Mouse (Mus musculus): ENCODE measurements at regions not wholly inside any gene's neighbourhood (a gene's known extent, or its start where the extent isn't known, plus 50 kb on each side); places are given as distances from the start of the nearest gene placed in this dataset.
"Not testable (repeated sequence)": the region's sequence is repeated elsewhere in the genome, so short reads cannot be mapped to it uniquely, and the experiment has no call there.

GRCm38 (mm10) chr8:20495542-20495941 lies 119.2 kb upstream of the Gm21119 start:
- not testable (repeated sequence) for TF ChIP-seq CTCF, EP300 (IDR thresholded peaks at IDR 0.05; ENCODE audit: low read depth)
